Mouse (Mus musculus) heart, postnatal 25 days (tissue): ENCODE measurements around the gene Sbp. TPM values are rescaled to one million over a fixed set of nuclear protein-coding genes. Genes with fewer than 3 reads are reported as not detected.
A peak's percentile ranks its signal among the peaks of the same experiment; 100 is the strongest.
"Not testable (repeated sequence)": the region's sequence is repeated elsewhere in the genome, so short reads cannot be mapped to it uniquely, and the experiment has no call there.

Experiments used
- DNase-seq: peaks from one replicate; pipeline ENCODE4 v3.0.0; 2022; ENCODE audit warnings: low spot score
- intact Hi-C: fragments of 180-260 bp; cut with DNase I; formaldehyde crosslinking; loops from one replicate; pipeline ENCODE4 v1.15.1; 2025
- total RNA-seq, 2 experiments: library from RNA; stranded (reverse); gene quantifications; 2 replicates each; pipeline ENCODE4 v1.2.3; 2021

Sbp gene
- total RNA-seq: not detected

DNA sequence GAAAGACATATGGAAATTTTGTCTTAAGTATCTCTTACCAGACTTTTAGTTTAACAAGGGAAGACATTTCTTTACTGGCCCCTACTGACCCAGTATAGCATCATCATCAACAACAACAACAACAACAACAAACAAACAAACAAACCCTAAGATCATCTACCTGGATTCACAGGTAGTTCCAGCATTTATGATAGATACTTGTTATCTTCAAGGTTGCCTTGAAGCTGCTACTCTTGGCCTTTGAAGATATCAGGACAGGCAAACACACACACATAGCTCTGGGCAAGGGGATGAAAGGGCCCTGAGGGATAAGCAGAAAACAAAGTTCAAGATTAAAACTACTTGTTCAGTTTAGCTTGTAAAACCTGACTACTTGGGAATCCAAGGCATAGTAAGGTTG lies at the start of gene Sbp:
Gene Sbp (plus strand): TSS at position 301 of the 400 bp plus-strand sequence.
- intact Hi-C loops: no loop called here
- DNase-seq: no peak

DNA sequence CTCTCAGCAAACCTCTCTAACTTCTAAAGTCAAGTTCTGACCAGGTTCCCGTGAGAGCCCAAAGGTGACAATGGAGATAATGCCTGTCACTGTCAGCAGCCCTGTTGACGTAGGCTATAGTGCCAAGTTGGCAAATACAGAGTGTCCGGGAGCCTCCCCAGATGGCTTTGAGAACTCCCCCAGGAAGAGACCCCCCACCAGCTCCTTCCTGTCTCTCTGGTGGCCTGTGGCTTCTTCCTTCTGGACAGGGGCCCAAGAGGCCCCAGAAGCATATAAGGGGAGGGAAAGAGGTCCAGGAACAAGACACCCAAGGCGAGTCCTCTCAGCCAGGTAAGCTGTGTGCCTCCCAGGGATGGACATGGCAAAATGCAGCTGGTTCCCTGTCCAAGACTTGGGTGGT lies 24.3 kb upstream of the Sbp start, which contains the start of gene Dcpp3:
Gene Dcpp3 (plus strand): TSS at position 301 of the 400 bp plus-strand sequence.
- intact Hi-C loops: not testable (repeated sequence)

DNA sequence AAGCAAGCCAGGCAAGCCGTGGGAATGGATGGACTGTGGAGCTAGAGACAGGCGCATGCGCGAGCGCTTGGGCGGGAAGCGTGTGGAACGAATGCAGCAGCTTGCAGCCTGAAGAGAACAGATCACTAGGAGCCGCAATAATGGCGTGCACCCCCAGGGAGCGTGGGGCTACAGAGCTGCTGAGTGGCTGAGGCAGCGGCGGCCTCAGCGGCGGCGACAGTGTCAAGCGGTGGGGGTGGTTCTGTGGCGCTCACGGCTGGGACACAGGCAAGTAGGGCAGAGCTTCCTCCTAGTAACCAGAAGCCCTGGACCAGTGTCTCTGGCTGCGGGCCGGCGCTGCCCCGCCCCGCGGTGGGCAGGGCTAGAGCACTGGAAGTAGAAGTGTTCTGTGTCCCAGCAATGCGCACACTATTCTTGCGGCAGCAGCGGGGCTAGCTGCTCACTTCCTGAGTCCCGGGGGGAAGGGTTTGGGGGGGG lies 16.9 kb upstream of the Sbp start:
- intact Hi-C loops: no loop called here
- peak; percentile 92 for DNase-seq

More for the DNA sequence above, 24.3 kb upstream of the Sbp start, which contains the start of gene Dcpp3:
- DNase-seq: not testable (repeated sequence)

- intact Hi-C loops: no loop called here
- peak; percentile 50 for DNase-seq
These were observed 16.4 kb upstream of the Sbp start for GRCm38 (mm10) chr17:23925090-23925493.

GRCm38 (mm10) chr17:23931157-23931556 lies 10.3 kb upstream of the Sbp start:
- intact Hi-C loops: no loop called here
- no peak for DNase-seq

DNA sequence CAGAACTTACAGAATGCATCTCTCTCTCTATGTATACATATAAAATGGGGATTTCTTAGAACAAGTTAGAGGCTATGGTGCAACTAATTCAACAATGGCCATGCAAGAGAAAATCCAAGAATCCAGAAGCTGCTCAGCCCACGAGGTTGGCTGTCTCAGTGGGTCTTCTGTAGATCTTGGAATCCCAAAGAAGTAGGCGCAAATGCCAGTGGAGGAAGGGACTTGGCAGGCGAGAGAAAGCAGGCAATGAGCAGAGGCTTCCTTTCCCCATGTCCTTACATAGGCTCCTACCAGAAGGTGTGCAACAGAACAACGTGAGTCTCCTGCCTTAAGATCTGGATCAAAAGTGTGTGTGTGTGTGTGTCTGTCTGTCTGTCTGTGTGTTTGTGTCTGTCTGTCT lies 6.0 kb downstream of the Sbp start:
- intact Hi-C loops, DNase-seq: not testable (repeated sequence)

DNA sequence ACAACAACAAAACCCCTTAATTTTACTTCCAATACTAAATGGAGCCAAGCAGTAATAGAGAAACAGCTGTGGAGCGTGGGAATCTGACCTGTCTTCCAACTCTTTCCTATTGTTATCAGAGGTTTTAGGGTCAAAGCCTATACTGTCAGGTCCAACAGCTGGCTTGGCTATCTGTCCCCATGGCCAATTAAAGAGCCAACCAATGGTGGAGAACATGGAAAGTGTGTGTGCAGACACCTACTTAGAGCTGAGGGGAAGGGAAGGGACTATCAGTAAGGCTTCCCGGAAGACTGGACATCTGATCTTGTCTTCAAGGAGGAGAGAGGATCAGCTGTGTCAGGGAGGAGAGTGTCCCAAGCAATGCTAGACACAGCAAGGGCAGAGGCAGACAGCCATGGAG lies 7.6 kb downstream of the Sbp start:
- intact Hi-C loops: no loop called here
- no peak for DNase-seq

DNA sequence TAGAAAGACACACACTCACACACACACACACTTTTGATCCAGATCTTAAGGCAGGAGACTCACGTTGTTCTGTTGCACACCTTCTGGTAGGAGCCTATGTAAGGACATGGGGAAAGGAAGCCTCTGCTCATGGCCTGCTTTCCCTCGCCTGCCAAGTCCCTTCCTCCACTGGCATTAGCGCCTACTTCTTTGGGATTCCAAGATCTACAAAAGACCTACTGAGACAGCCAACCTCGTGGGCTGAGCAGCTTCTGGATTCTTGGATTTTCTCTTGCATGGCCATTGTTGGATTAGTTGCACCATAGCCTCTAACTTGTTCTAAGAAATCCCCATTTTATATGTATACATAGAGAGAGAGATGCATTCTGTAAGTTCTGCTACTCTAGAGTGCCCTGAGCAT lies 9.4 kb downstream of the Sbp start:
- intact Hi-C loops, DNase-seq: not testable (repeated sequence)

DNA sequence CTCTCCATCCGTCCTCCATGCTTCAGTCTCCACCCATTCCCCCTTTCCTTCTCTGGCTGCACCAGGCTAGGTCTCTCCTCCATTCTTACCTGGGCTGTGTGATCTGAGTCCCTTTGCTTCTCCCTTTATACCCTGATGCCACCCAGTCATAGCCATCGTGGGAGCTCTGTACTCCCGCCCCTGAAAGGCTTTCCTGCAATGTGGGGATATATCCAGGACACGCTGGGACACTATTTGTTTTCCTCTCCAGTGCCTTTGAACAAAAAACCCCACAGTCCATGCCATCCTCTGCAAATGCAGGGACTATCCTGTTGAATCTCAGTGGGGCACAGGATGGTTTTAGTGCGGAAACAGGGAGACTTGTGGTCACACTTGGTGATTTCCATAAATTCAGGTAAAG lies 13.7 kb downstream of the Sbp start, which contains the start of gene Sbpl:
Gene Sbpl (minus strand): TSS at position 101 of the 400 bp plus-strand sequence.
- intact Hi-C loops: no loop called here

DNA sequence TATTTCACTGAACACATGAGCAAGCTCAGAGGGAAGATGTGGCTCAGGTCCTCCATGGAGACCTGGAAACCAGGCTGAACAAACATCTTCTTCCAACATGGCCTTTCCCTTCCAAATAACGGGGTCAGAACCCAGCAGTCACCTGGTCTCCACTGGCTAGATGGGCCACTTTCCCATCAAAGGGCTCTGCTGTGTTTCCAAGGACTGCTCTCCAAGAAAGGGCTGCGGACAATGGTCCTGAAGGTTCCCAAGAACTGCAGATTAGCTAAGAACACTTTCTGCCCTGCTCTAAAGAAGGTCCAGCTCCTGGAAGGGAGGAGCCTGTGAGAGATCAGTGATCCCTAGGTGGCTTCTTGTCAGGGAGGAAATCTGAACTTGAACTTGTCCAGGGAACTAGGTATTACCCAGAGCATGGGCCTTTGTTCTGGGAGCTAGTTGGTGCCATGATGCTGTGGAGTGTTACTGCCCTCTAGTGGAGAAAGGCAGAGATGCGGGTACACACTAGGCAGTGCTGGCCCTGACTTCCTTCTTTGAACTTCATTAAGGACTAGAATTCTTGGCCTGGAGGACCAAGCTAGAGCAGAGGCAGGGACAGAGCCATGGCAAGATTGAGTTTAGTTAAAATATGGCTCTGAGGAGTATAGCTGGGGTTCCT lies 18.7 kb downstream of the Sbp start:
- intact Hi-C loops: loop anchor here (1.0 kb wide), 3 partner anchors 86 to 186 kb away; no protein-coding TSS in a partner anchor
- DNase-seq: peak; percentile 42

More for the DNA sequence above, 13.7 kb downstream of the Sbp start, which contains the start of gene Sbpl:
- DNase-seq: no peak

GRCm38 (mm10) chr17:23961573-23962122 lies 20.2 kb downstream of the Sbp start:
- intact Hi-C loops: no loop called here
- DNase-seq: no peak

DNA sequence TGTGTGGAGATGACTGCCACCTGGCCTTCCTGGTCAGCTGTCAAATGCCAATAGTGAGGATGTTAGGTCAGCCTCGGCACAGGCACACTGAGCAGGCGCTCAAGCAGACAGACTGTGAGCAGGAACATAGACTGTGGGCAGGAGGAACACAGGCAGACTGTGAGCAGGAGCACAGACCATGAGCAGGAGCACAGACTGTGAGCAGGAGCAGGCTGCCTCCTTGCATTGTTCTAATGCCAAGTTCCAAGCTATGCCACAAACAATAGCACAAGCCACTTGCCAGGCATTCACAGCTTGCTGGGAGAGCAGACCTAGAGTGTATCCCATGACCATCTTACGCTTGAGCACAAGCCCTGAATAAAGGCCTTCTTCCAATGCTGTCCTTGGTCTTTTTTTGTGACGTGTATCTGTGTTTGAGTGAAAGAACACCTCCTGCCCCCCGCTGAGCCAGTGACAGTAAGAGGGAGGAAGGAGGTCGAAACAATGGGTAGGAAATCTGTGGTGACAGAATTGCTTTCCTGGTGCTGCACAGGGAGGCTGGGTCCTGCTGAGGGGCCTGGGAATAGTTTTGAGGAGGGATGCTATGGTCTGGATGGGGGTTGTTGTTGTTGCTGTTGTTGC lies 24.4 kb downstream of the Sbp start:
- DNase-seq: no peak
- intact Hi-C loops: loop anchor here (5.0 kb wide), 1 partner anchor 46 kb away; no protein-coding TSS in a partner anchor

DNA sequence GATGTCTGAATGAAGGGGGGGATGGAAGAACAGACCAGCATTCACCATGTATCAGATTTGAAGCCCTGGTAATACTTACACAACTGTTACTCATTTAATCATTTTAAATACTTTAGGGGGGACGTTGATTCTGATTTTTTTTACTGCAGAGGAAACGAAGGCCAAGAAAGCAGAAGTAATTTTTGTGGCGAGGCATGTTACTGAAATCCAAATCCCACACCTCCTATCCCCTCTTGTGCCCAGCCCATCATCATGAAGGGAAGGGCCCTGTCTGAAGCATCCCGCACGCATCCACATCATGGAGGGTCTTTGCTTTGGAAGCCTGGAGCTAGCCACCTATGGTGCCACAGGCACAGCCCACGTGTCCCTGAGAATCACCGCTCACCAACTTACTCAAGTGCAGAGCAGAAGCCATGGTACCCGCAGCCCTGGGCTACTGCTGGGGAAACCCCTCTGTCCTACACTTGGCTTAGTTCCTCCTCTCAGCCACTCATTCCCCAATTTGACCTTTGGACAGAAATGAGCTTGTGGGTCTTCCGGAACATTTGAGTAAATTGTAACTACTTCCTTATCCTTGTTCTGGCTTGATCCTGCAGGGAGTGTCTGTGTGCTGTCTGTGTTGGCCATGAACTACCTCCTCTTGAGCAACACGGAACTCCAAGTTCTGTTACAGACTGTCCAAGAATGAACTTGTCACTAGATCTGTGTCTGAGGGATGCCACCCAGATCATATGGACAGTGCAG lies 25.4 kb downstream of the Sbp start:
- intact Hi-C loops: loop anchor here (5.0 kb wide), 1 partner anchor 45 kb away; no protein-coding TSS in a partner anchor
- DNase-seq: peak; percentile 8

GRCm38 (mm10) chr17:23968780-23969179 lies 27.3 kb downstream of the Sbp start:
- intact Hi-C loops: loop anchor here (5.0 kb wide), 1 partner anchor 44 kb away; no protein-coding TSS in a partner anchor

GRCm38 (mm10) chr17:23969231-23969630 lies 27.8 kb downstream of the Sbp start:
- DNase-seq: no peak
- intact Hi-C loops: loop anchor here (5.0 kb wide), 1 partner anchor 43 kb away; no protein-coding TSS in a partner anchor

More at GRCm38 (mm10) chr17:23968780-23969179, 27.3 kb downstream of the Sbp start:
- no peak for DNase-seq

- DNase-seq: no peak
- intact Hi-C loops: no loop called here
These were observed 29.8 kb downstream of the Sbp start for GRCm38 (mm10) chr17:23971315-23971714.

- DNase-seq: no peak
These were observed 35.2 kb downstream of the Sbp start for GRCm38 (mm10) chr17:23976665-23977064.

GRCm38 (mm10) chr17:23979471-23979870 lies 38.0 kb downstream of the Sbp start:
- no peak for DNase-seq
- intact Hi-C loops: no loop called here

More at GRCm38 (mm10) chr17:23976665-23977064, 35.2 kb downstream of the Sbp start:
- intact Hi-C loops: no loop called here

DNA sequence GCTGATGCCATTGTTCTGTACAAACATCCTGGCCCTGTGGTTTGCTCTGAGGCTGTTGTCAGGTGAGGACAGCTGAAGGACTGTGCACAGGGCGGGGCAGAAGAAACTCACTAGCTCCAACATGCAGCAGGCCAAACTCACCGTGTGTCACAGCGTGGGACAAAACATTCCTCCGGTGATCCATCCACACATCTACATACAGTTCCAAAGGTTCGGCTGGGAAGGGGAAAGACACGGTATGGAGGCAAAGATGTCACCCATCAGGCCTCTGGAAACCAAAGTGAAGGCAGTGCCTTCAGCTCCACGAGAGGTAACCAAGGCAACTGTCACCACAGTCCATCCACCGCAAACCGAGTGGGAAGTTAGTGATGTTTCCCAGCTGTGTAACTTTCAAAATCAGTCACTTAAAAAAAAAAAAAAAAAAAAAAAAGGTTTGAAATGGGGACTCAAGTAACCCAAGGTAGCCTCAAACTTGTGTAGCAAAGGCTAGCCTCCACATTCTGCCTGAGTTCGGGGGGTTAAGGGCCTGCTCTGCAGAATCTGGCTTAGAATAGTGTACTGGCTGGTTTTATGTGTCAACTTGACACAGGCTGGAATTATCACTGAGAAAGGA lies 38.9 kb downstream of the Sbp start, which contains the start of gene Prss30:
Gene Prss30 (minus strand): TSS at position 270 of the 613 bp plus-strand sequence.
- no peak for DNase-seq
- intact Hi-C loops: no loop called here
